Mouse (Mus musculus): Measurements from ENCODE around the gene Rplp1.

- no peak for TF ChIP-seq CTCF (IDR thresholded peaks at IDR 0.05)
- TF ChIP-seq EP300 (IDR thresholded peaks at IDR 0.05; ENCODE audit: insufficient read depth, low read depth, low read length), result peak; percentile 76
Measured at GRCm38 (mm10) chr9:61889855-61890254, 24.5 kb downstream of the Rplp1 start.
